Mouse (Mus musculus): Measurements from ENCODE around the gene Tmprss7.
A peak's percentile ranks its signal among the peaks of the same experiment; 100 is the strongest.

The Tmprss7 gene

DNA sequence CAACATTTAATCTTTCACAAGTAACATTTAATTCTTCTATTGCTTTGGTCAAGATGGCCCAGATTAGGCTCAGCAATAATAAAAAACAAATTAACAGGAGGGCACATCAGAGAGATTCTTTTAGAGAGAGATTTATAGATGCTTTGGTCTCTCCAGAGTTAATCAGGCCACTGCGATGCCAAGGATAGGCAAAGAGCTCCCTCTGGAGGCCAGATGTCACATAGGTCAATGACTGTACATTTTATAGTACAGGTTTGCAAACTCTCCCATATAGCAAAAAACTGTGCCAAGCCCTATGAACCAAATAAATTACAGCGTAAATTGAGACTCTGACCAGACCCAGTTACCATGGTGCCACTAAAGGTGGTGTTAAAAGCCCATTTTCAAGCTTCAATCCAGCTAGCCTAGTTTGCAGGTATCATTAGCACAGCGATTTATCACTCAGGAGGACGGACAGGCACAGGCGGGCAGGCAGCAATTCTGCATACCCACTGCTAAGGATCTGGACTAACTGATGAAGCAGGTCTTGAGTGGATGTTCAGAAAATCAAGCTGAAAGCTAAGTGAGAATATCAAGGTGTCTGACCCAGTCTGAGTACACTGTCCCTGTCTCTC lies 63.0 kb downstream of the Tmprss7 start:
- Histone ChIP-seq H3K4me3 (replicated peaks; ENCODE audit: low read length) (no peak overlapping the region), H3K4me1 (replicated peaks; ENCODE audit: low read depth, low read length) (no peaks in the 10 kb centered on the region), H3K27me3 (ENCODE audit: insufficient read depth, low read length) (no peaks in the 10 kb centered on the region), H3K36me3 (ENCODE audit: insufficient read depth, low read length) (no peaks in the 10 kb centered on the region), H3K9me3 (ENCODE audit: low read length) (no peaks in the 10 kb centered on the region)
- TF ChIP-seq NANOG (IDR thresholded peaks at IDR 0.05; ENCODE audit: borderline replicate concordance, low read length) = no peak
- peak; percentile 64 for TF ChIP-seq CTCF (conservative IDR thresholded peaks at IDR 0.05; ENCODE audit: low read length)
- TF ChIP-seq POU5F1 (IDR thresholded peaks at IDR 0.05; ENCODE audit: borderline replicate concordance, low read length) = no peak

DNA sequence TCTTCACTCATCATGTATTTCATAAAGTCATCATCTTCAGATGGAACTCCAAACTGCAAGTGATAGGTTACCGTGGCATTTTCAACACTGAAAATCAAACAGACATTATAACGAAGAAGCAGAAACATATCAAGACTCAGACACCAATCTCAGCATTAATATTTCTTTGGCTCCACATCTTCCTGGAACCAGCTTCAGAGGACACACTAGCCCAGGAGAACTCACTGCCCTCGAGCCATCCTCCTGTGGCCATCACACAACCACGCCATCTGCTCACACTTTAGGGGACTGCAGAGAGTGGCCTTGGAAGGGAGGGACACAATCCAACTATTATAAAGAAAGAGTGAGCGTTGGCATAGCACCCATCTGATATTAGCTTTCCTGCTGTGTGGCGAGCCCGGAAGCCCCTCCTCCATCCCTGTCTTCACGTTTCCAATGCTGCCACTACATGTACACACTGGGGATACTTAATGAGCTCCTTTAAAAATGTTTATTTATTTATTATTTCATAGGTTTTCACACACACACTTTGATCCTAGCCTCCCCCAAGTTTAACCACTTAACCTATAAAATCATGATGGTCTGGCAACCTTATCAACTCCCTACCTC lies 63.9 kb downstream of the Tmprss7 start:
- no peak for TF ChIP-seq NANOG (IDR thresholded peaks at IDR 0.05; ENCODE audit: borderline replicate concordance, low read length)
- TF ChIP-seq CTCF (conservative IDR thresholded peaks at IDR 0.05; ENCODE audit: low read length) = no peak
- no peak for TF ChIP-seq POU5F1 (IDR thresholded peaks at IDR 0.05; ENCODE audit: borderline replicate concordance, low read length)
- no peak overlapping the region for H3K4me3 ChIP-seq (replicated peaks; ENCODE audit: low read length)
- H3K27me3 ChIP-seq (ENCODE audit: insufficient read depth, low read length) = no peaks in the 10 kb centered on the region
- no peaks in the 10 kb centered on the region for H3K9me3 ChIP-seq (ENCODE audit: low read length)
- no peaks in the 10 kb centered on the region for H3K4me1 ChIP-seq (replicated peaks; ENCODE audit: low read depth, low read length)
- H3K36me3 ChIP-seq (ENCODE audit: insufficient read depth, low read length) = no peaks in the 10 kb centered on the region

DNA sequence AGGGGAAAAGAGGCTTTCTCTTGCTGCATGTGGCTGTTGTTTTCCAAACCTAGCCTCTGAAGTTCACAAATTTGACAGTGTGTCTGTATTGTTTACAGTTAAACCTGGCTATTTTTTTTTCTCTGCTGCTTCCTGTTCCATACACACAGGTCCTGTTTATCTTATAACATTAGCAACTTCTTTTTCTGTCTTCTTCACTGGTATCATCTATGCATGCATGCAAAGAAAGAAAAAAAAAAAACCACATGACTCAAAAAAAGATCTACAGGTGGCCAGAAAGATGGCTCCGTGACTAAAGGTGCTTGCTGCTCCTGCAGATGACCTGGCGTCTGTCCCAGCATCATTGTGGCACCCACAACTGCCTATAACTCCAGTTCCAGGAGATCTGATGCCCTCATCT lies 68.1 kb downstream of the Tmprss7 start:
- H3K27me3 ChIP-seq (ENCODE audit: insufficient read depth, low read length) = no peaks in the 10 kb centered on the region
- TF ChIP-seq POU5F1 (IDR thresholded peaks at IDR 0.05; ENCODE audit: borderline replicate concordance, low read length) (no peak), CTCF (conservative IDR thresholded peaks at IDR 0.05; ENCODE audit: low read length) (no peak), NANOG (IDR thresholded peaks at IDR 0.05; ENCODE audit: borderline replicate concordance, low read length) (no peak)
- no peaks in the 10 kb centered on the region for H3K36me3 ChIP-seq (ENCODE audit: insufficient read depth, low read length)
- H3K9me3 ChIP-seq (ENCODE audit: low read length) = no peaks in the 10 kb centered on the region
- H3K4me1 ChIP-seq (replicated peaks; ENCODE audit: low read depth, low read length) = no peaks in the 10 kb centered on the region
- no peak overlapping the region for H3K4me3 ChIP-seq (replicated peaks; ENCODE audit: low read length)

DNA sequence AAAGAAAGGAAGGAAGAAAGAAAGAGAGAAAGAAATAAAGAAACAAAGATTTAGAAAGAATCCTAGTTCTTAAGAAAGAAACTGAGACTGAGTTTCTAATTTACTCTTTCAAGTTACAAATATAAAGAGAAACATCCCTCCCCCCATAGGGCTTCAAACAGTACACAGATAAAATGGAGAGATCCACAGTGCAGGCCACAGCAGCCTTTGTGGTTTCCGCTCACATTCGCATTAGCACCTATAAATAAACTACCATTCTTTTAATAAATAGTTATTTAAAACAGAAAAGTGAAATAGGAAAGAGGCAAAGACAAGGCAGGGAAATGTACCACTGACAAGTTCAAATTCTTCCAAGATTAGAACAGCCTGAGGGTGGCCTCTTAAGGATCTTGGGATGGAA lies 68.7 kb downstream of the Tmprss7 start:
- no peaks in the 10 kb centered on the region for H3K4me1 ChIP-seq (replicated peaks; ENCODE audit: low read depth, low read length)
- H3K4me3 ChIP-seq (replicated peaks; ENCODE audit: low read length) = no peak overlapping the region
- TF ChIP-seq POU5F1 (IDR thresholded peaks at IDR 0.05; ENCODE audit: borderline replicate concordance, low read length) (no peak), CTCF (conservative IDR thresholded peaks at IDR 0.05; ENCODE audit: low read length) (no peak), NANOG (IDR thresholded peaks at IDR 0.05; ENCODE audit: borderline replicate concordance, low read length) (no peak)
- no peaks in the 10 kb centered on the region for H3K27me3 ChIP-seq (ENCODE audit: insufficient read depth, low read length)
- no peaks in the 10 kb centered on the region for H3K9me3 ChIP-seq (ENCODE audit: low read length)
- H3K36me3 ChIP-seq (ENCODE audit: insufficient read depth, low read length) = no peaks in the 10 kb centered on the region

DNA sequence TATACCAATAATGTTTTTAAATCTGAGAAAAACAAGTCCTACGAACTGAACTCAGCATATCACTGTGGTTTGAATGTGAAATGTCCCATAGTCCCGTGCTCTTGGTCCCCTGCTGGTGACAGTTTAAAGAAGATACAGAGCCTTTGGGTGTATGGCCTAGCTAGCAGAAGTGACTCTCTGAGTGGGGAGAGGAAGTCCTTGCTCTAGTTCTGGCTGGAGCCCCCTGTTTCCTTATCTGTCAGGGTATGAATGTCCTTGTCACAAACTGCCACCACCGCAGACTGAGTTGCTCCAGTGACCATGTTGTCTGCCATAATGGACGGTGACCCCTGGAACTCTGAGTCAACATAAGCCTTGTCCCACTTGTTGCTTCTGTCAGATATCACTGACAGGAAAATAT lies 70.2 kb downstream of the Tmprss7 start:
- Histone ChIP-seq H3K36me3 (ENCODE audit: insufficient read depth, low read length) (no peaks in the 10 kb centered on the region), H3K4me1 (replicated peaks; ENCODE audit: low read depth, low read length) (no peaks in the 10 kb centered on the region), H3K9me3 (ENCODE audit: low read length) (no peaks in the 10 kb centered on the region), H3K4me3 (replicated peaks; ENCODE audit: low read length) (no peak overlapping the region), H3K27me3 (ENCODE audit: insufficient read depth, low read length) (no peaks in the 10 kb centered on the region)
- TF ChIP-seq NANOG (IDR thresholded peaks at IDR 0.05; ENCODE audit: borderline replicate concordance, low read length) (no peak), CTCF (conservative IDR thresholded peaks at IDR 0.05; ENCODE audit: low read length) (no peak)

DNA sequence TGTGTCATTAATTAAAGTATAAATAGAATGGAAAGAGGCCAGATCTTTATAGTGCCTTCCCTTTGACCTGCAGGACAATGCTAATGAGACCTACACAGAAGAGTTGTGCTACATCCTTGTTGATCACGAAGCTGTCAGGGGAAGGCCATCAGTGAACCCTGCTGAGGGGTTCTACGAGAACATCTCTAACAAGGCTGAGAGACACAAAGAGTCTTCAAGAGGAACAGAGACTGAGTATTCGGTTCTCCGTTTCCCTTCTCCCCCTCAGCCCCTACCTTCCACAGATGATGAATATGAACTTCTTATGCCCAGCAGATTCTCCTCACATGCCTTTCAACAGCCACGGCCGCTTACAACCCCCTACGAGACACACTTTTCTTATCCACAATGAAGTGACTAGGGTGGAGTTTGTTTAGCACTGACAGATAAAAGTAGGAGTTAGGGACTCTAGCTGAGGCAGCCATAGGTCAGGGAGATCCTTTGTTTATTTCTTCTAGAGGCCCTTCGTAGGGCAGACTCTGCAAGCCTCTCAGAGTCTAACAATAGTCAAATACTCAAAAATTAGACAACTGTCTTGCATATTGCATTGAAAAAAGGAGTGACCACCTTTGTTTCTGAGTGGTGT lies 73.6 kb downstream of the Tmprss7 start:
- no peak overlapping the region for H3K4me3 ChIP-seq (replicated peaks; ENCODE audit: low read length)
- no peaks in the 10 kb centered on the region for H3K27me3 ChIP-seq (ENCODE audit: insufficient read depth, low read length)
- H3K4me1 ChIP-seq (replicated peaks; ENCODE audit: low read depth, low read length) = no peaks in the 10 kb centered on the region
- no peaks in the 10 kb centered on the region for H3K36me3 ChIP-seq (ENCODE audit: insufficient read depth, low read length)
- no peak for TF ChIP-seq POU5F1 (IDR thresholded peaks at IDR 0.05; ENCODE audit: borderline replicate concordance, low read length)
- no peak for TF ChIP-seq CTCF (conservative IDR thresholded peaks at IDR 0.05; ENCODE audit: low read length)
- no peak for TF ChIP-seq NANOG (IDR thresholded peaks at IDR 0.05; ENCODE audit: borderline replicate concordance, low read length)
- H3K9me3 ChIP-seq (ENCODE audit: low read length) = no peaks in the 10 kb centered on the region

DNA sequence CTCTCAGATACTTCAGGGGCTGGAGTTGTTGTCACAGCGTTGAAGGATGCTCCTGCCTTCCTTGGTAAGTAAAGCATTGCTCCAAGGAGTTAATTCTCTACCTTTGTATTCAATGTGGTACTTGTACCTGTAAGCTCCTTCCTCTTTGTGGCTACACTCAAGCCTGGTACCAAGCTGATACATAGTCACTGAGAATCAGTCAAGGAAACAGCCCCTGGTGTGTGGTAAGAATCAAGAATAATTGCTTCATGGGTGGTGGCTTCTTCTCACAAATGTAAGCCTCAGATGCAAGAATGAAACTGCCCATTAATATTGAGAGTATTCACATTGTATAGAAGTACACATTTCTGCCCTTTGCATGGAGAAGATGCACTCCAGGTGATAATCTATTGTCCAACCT lies 77.5 kb downstream of the Tmprss7 start:
- no peaks in the 10 kb centered on the region for H3K27me3 ChIP-seq (ENCODE audit: insufficient read depth, low read length)
- H3K4me1 ChIP-seq (replicated peaks; ENCODE audit: low read depth, low read length) = peaks cover 8% of the 10 kb centered on the region; the same call in 1 of the 2 replicates
- TF ChIP-seq NANOG (IDR thresholded peaks at IDR 0.05; ENCODE audit: borderline replicate concordance, low read length) = no peak
- H3K9me3 ChIP-seq (ENCODE audit: low read length) = no peaks in the 10 kb centered on the region
- H3K4me3 ChIP-seq (replicated peaks; ENCODE audit: low read length) = no peak overlapping the region
- H3K36me3 ChIP-seq (ENCODE audit: insufficient read depth, low read length) = no peaks in the 10 kb centered on the region

DNA sequence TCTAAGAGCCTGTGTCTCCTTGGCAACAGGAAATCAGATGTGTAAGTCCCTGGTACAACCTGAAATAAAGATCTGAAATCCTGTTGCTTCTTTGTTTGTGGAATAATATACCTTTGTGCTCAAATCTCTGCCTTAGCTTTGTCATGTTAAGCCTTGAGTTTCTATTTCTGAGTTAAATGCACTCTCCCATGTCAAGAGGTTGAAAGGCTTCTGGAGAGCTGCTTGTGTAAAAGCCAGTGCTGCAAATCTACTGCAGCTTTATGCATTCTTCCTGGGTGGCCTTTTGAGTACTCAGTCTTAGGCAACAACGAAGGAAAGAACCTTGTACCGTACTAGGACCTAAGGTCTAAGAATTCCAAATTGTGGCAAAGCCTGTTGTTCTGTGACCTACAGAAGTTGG lies 80.2 kb downstream of the Tmprss7 start:
- Histone ChIP-seq H3K4me3 (replicated peaks; ENCODE audit: low read length) (no peak overlapping the region), H3K27me3 (ENCODE audit: insufficient read depth, low read length) (no peaks in the 10 kb centered on the region), H3K9me3 (ENCODE audit: low read length) (no peaks in the 10 kb centered on the region), H3K4me1 (replicated peaks; ENCODE audit: low read depth, low read length) (peaks cover 13% of the 10 kb centered on the region; the same call in 1 of the 2 replicates), H3K36me3 (ENCODE audit: insufficient read depth, low read length) (no peaks in the 10 kb centered on the region)
- TF ChIP-seq CTCF (conservative IDR thresholded peaks at IDR 0.05; ENCODE audit: low read length) (no peak), NANOG (IDR thresholded peaks at IDR 0.05; ENCODE audit: borderline replicate concordance, low read length) (peak; percentile 78; the same call in 1 of the 2 replicates)
